Mouse (Mus musculus): ENCODE data around the gene Smc4. TPM values are rescaled to one million over a fixed set of nuclear protein-coding genes. Genes with fewer than 3 reads are reported as not detected.
A peak's percentile ranks its signal among the peaks of the same experiment; 100 is the strongest.

Gene Smc4
- 73.0 and 85.9 TPM in 2 replicates for polyA plus RNA-seq (2015; fragmentation: Nextera tagmentation; extraction: Ambion mirVana)

GRCm38 (mm10) chr3:69004437-69005337 is at the start of gene Smc4, which contains the start of gene Ift80:
Gene Smc4, plus strand, starts transcription at chr3:69004738.
Gene Ift80, minus strand, starts transcription at chr3:69004570.
- peak; percentile 97 for ATAC-seq
- Histone ChIP-seq H3K36me3 (ENCODE audit: control insufficient read depth, insufficient read depth) (no peaks in the 10 kb centered on the region), H3K9ac (replicated peaks; ENCODE audit: low read depth, low read length) (peak within 1 kb of the TSS; percentile 80), H3K4me3 (replicated peaks; ENCODE audit: low read length) (peak within 1 kb of the TSS; percentile 95), H3K4me1 (replicated peaks; ENCODE audit: control insufficient read depth, insufficient read depth, low read length) (peaks cover 5% of the 10 kb centered on the region), H3K9me3 (ENCODE audit: control insufficient read depth, low read length) (no peaks in the 10 kb centered on the region), H3K4me2 (ENCODE audit: low read length) (peak within 1 kb of the TSS; percentile 87), H3K27ac (ENCODE audit: low read length) (peak within 1 kb of the TSS; percentile 90), H3K27me3 (replicated peaks; ENCODE audit: control insufficient read depth, insufficient read depth, low read length) (no peaks in the 10 kb centered on the region)
- WGBS, result under 1% methylated on average over 71 of the region's 76 CpGs

GRCm38 (mm10) chr3:68956454-68956853 is 48.1 kb upstream of the Smc4 start:
- Histone ChIP-seq H3K27ac (ENCODE audit: low read length) (no peak overlapping the region), H3K4me2 (ENCODE audit: low read length) (no peak overlapping the region), H3K27me3 (replicated peaks; ENCODE audit: control insufficient read depth, insufficient read depth, low read length) (no peaks in the 10 kb centered on the region), H3K4me3 (replicated peaks; ENCODE audit: low read length) (no peak overlapping the region), H3K9me3 (ENCODE audit: control insufficient read depth, low read length) (no peaks in the 10 kb centered on the region), H3K4me1 (replicated peaks; ENCODE audit: control insufficient read depth, insufficient read depth, low read length) (no peaks in the 10 kb centered on the region), H3K9ac (replicated peaks; ENCODE audit: low read depth, low read length) (no peak overlapping the region), H3K36me3 (ENCODE audit: control insufficient read depth, insufficient read depth) (peaks cover 3% of the 10 kb centered on the region; the same call in 1 of the 2 replicates)
- WGBS, result 30% methylated on average over 4 of the region's 4 CpGs
- no peak for ATAC-seq

GRCm38 (mm10) chr3:68957413-68957812 is 47.1 kb upstream of the Smc4 start:
- no peaks in the 10 kb centered on the region for H3K27me3 ChIP-seq (replicated peaks; ENCODE audit: control insufficient read depth, insufficient read depth, low read length)
- no peaks in the 10 kb centered on the region for H3K4me1 ChIP-seq (replicated peaks; ENCODE audit: control insufficient read depth, insufficient read depth, low read length)
- no peak overlapping the region for H3K9ac ChIP-seq (replicated peaks; ENCODE audit: low read depth, low read length)
- 82% methylated on average over 3 of the region's 3 CpGs for WGBS
- H3K27ac ChIP-seq (ENCODE audit: low read length), result no peak overlapping the region
- no peak overlapping the region for H3K4me2 ChIP-seq (ENCODE audit: low read length)
- no peaks in the 10 kb centered on the region for H3K9me3 ChIP-seq (ENCODE audit: control insufficient read depth, low read length)
- ATAC-seq, result no peak
- no peak overlapping the region for H3K4me3 ChIP-seq (replicated peaks; ENCODE audit: low read length)
- H3K36me3 ChIP-seq (ENCODE audit: control insufficient read depth, insufficient read depth), result peaks cover 5% of the 10 kb centered on the region; the same call in 1 of the 2 replicates

GRCm38 (mm10) chr3:68964682-68965081 is 39.9 kb upstream of the Smc4 start:
- Histone ChIP-seq H3K9ac (replicated peaks; ENCODE audit: low read depth, low read length) (no peak overlapping the region), H3K4me2 (ENCODE audit: low read length) (no peak overlapping the region), H3K36me3 (ENCODE audit: control insufficient read depth, insufficient read depth) (peaks cover 20% of the 10 kb centered on the region), H3K27me3 (replicated peaks; ENCODE audit: control insufficient read depth, insufficient read depth, low read length) (no peaks in the 10 kb centered on the region), H3K27ac (ENCODE audit: low read length) (no peak overlapping the region), H3K4me3 (replicated peaks; ENCODE audit: low read length) (no peak overlapping the region), H3K4me1 (replicated peaks; ENCODE audit: control insufficient read depth, insufficient read depth, low read length) (no peaks in the 10 kb centered on the region), H3K9me3 (ENCODE audit: control insufficient read depth, low read length) (no peaks in the 10 kb centered on the region)
- no peak for ATAC-seq

- H3K27me3 ChIP-seq (replicated peaks; ENCODE audit: control insufficient read depth, insufficient read depth, low read length), result no peaks in the 10 kb centered on the region
- no peak overlapping the region for H3K4me2 ChIP-seq (ENCODE audit: low read length)
- 96% methylated on average over 6 of the region's 6 CpGs for WGBS
- ATAC-seq, result no peak
- H3K27ac ChIP-seq (ENCODE audit: low read length), result no peak overlapping the region
- H3K4me1 ChIP-seq (replicated peaks; ENCODE audit: control insufficient read depth, insufficient read depth, low read length), result no peaks in the 10 kb centered on the region
- H3K4me3 ChIP-seq (replicated peaks; ENCODE audit: low read length), result no peak overlapping the region
- H3K36me3 ChIP-seq (ENCODE audit: control insufficient read depth, insufficient read depth), result peaks cover 17% of the 10 kb centered on the region
- no peaks in the 10 kb centered on the region for H3K9me3 ChIP-seq (ENCODE audit: control insufficient read depth, low read length)
- H3K9ac ChIP-seq (replicated peaks; ENCODE audit: low read depth, low read length), result no peak overlapping the region
These were observed 37.8 kb upstream of the Smc4 start for GRCm38 (mm10) chr3:68966527-68967285.

GRCm38 (mm10) chr3:68967404-68967803 is 37.1 kb upstream of the Smc4 start:
- Histone ChIP-seq H3K9me3 (ENCODE audit: control insufficient read depth, low read length) (no peaks in the 10 kb centered on the region), H3K4me1 (replicated peaks; ENCODE audit: control insufficient read depth, insufficient read depth, low read length) (no peaks in the 10 kb centered on the region), H3K27ac (ENCODE audit: low read length) (no peak overlapping the region), H3K27me3 (replicated peaks; ENCODE audit: control insufficient read depth, insufficient read depth, low read length) (no peaks in the 10 kb centered on the region), H3K4me3 (replicated peaks; ENCODE audit: low read length) (no peak overlapping the region), H3K4me2 (ENCODE audit: low read length) (no peak overlapping the region), H3K9ac (replicated peaks; ENCODE audit: low read depth, low read length) (no peak overlapping the region), H3K36me3 (ENCODE audit: control insufficient read depth, insufficient read depth) (peaks cover 15% of the 10 kb centered on the region)
- ATAC-seq, result no peak
- WGBS, result 88% methylated on average over 6 of the region's 6 CpGs

GRCm38 (mm10) chr3:68969091-68969590 is 35.4 kb upstream of the Smc4 start:
- H3K9me3 ChIP-seq (ENCODE audit: control insufficient read depth, low read length), result no peaks in the 10 kb centered on the region
- no peak overlapping the region for H3K27ac ChIP-seq (ENCODE audit: low read length)
- H3K27me3 ChIP-seq (replicated peaks; ENCODE audit: control insufficient read depth, insufficient read depth, low read length), result no peaks in the 10 kb centered on the region
- H3K4me3 ChIP-seq (replicated peaks; ENCODE audit: low read length), result no peak overlapping the region
- no peaks in the 10 kb centered on the region for H3K4me1 ChIP-seq (replicated peaks; ENCODE audit: control insufficient read depth, insufficient read depth, low read length)
- ATAC-seq, result no peak
- WGBS, result 91% methylated on average over 3 of the region's 3 CpGs
- H3K4me2 ChIP-seq (ENCODE audit: low read length), result no peak overlapping the region
- no peak overlapping the region for H3K9ac ChIP-seq (replicated peaks; ENCODE audit: low read depth, low read length)
- peaks cover 15% of the 10 kb centered on the region for H3K36me3 ChIP-seq (ENCODE audit: control insufficient read depth, insufficient read depth)

GRCm38 (mm10) chr3:68973574-68973973 is 31.0 kb upstream of the Smc4 start:
- Histone ChIP-seq H3K27me3 (replicated peaks; ENCODE audit: control insufficient read depth, insufficient read depth, low read length) (no peaks in the 10 kb centered on the region), H3K4me2 (ENCODE audit: low read length) (no peak overlapping the region), H3K4me1 (replicated peaks; ENCODE audit: control insufficient read depth, insufficient read depth, low read length) (no peaks in the 10 kb centered on the region), H3K27ac (ENCODE audit: low read length) (no peak overlapping the region), H3K9ac (replicated peaks; ENCODE audit: low read depth, low read length) (no peak overlapping the region), H3K36me3 (ENCODE audit: control insufficient read depth, insufficient read depth) (no peaks in the 10 kb centered on the region), H3K4me3 (replicated peaks; ENCODE audit: low read length) (no peak overlapping the region), H3K9me3 (ENCODE audit: control insufficient read depth, low read length) (no peaks in the 10 kb centered on the region)
- no peak for ATAC-seq
- WGBS, result 89% methylated on average over 1 of the region's 1 CpGs

Measured in forebrain, embryonic 16.5 days (tissue).